Mouse (Mus musculus) urinary bladder, adult 2 months (tissue): ENCODE measurements around the gene Klb. TPM values are rescaled to one million over a fixed set of nuclear protein-coding genes. Genes with fewer than 3 reads are reported as not detected.
"Not testable (repeated sequence)": the region's sequence is repeated elsewhere in the genome, so short reads cannot be mapped to it uniquely, and the experiment has no call there.

Experiments used
- DNase-seq: peaks from one replicate; pipeline ENCODE4 v3.0.0; 2022; ENCODE audit warnings: low spot score
- polyA plus RNA-seq: library from polyadenylated mRNA; depleted of rRNA; stranded (reverse); fragments of >200 nt; gene quantifications from 2 replicates; pipeline ENCODE4 v1.2.3, GENCODE M21; 2012; rRNA removed

Klb gene
- polyA plus RNA-seq: 0.25 and 0.40 TPM in 2 replicates

DNA sequence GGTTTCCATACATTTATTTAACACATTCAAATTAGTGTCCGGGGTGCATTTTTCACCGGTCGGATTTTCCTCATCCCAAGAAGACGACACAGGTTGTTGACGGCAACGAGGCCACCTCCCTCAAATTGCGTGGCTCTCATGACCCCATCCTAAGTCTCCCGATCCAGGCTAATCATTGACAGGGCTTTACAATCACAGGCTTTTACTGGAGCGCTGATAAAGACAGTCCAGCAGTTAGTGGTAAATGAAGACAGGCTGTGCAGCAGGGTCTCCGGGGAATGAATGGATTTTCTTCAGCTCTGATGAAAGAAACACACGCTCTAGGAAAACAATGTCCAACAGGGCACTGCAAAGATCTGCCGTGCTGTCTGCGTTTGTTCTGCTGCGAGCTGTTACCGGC is at the start of gene Klb:
Gene Klb (plus strand): TSS at position 147 of the 400 bp plus-strand sequence.
- no peak for DNase-seq

DNA sequence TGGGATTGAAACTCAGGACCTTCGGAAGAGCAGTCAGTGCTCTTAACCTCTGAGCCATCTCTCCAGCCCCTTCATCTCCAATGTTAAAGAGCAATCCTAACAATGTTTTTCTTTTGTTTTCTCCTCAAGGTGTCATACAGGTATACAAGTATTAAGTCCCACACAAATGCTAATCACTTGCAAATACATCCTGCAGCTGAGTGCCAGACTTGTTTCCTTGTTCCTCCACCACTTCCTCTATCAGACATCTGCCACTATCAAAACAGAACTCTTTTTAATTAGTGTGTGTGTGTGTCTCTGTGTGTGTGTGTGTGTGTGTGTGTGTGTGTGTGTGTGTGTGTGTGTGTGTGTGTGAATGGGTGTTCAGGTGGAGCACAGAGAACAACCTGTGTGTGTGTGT is 48.5 kb upstream of the Klb start:
- not testable (repeated sequence) for DNase-seq

DNA sequence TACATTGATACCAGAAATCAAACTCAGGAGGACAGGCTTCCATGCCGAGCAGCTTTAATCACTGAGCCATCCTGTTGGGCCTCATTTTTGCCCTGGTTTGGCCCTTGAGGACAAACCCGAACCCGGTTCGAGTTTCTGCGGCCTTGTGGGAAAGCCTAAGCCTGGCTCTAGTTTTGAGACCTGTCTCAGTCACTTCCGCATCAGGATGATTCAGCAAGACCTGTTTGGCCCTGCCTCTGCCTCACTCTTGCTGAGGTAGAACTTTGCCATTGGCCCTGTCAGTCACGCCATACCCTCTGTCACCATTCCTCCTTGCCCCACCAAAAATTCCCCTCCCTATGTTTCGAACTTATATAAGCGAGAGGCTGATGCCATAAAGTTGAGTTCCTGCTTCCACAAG is 48.0 kb upstream of the Klb start:
- no peak for DNase-seq

DNA sequence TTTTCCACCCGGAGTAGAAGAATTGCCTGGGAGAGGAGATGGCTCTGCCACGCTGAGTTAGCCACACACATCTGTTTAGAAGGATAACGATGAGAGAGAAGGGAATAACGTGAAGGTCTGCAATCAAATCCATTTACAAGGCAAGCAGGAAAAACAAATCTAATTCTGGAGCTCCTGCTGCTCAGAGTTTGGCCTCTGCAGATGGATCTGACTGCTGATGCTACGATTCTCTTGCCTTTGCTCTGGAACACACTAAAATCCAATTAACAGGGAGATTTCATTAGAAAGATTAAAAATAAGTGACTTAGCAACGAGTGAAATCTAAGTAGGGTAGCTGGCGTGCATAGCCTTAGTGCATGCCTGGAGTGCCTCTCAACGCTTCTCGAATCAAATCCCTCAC is 42.6 kb upstream of the Klb start:
- no peak for DNase-seq

DNA sequence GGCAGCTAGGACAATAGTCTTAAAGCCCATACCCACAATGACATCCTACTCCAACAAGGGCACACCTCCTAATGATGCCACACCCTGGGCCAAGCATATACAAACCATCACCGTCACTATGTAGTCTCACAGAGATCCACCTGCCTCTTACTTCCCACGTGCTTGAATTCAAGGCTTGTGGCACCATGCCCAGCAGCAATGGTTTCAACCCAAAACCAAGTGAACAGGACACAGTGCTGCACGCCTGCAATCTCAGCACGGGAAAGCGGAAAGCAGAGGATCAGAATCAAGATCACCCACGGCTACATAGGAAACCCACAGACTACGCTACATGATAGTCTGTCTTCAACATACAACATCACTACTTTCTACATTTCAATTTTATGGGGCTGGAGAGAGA is 39.9 kb upstream of the Klb start:
- DNase-seq: no peak

DNA sequence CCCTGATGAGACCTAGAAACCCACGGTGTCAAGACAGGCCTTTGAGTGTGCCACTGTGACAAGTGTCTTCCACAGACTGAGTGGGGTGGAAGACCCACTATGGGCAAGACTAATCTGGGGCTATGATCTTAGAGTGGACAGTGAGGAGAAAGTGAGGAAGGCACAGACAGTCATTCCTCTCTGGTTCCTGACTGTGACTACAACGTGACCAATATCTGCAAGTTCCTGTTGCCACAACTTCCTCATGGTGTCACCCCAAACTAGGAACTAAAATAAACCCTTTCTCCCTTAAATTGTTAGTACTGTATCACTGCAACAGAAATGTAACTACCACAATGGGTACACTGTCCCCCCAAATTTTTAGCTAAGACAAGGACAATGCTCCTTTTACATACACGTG is 39.2 kb upstream of the Klb start:
- no peak for DNase-seq

DNA sequence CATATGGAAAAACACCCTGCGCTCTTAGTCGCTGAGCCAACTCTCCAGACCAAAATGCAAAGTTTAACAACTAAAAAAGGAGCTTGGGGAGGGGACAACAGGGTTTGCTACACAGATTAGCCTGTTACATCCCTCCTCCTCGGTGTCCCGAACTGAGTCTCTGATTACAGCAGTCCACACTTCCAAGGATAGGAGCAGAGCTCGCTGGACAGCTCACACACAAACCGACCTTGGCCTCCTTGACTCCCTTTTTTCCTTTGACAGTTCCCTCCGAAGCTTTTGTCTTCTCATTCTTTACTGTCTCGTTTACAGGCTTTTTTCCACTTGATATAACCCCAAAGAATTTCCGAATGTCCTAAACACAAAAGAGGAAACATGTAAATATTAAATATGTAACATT is 28.9 kb upstream of the Klb start:
- no peak for DNase-seq

DNA sequence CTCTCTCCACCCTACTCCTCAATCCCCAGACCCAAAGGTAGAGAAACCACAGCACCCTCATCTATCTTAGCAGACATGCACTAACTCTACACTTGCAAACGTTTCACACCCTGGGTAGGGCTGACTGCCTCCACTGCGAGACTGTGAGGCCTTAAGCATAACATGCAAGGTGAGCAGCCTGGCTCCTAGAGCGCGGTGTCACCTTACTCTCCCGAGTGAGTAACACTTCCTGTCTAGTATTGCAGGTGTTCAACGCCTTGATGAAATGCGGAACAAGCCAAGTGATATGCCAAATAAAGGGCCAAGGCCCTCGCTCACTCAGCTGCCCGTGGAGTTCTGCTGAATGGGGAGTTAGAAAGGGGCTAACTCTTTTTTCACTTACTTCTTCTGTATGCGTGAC is 25.9 kb upstream of the Klb start:
- no peak for DNase-seq

DNA sequence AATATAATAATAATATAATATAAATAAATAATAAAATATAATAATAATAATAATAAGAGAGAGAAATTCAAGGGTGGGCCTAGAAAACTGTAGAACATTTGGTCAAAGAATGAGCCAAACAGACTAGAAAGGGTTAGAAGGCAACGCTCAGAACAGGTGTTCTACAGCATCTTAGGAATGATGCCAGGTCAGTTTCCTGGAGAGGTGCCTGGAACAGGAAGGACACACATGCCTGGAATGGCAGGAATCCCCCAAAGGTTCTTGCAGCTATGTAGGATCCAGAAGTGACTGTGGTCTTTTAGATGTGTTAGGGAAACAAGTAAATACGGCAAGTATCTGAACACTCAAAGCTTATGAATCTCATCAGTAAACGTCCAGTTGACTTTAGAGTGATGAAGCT is 23.8 kb upstream of the Klb start:
- no peak for DNase-seq

DNA sequence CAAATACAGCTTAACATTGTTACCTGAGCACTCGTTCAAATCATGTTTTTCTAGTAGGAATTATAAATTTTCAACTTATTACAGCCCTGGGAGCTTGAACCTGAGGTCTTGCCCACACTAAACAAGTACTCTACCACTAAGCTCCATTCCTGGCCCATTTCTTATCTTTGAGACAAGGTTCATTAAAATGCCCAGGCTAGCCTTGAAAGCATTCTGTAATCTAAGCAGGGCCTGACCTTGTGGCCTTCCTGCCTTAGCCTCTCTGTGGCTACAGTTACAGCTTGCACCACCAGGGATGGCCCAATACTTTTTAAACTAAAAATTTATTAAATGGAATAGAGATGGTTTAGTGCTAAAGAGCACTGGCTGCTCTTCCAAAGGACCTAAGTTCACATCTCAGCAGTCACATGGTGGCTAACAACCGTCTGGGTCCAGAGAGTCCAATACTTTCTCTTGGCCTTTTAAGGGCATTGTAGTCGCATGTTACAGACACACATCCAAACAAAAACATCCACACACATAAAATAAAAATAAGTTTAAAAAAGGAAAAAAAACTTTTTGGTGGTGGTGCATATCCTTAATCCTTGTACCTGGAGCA is 23.3 kb upstream of the Klb start:
- DNase-seq: no peak

DNA sequence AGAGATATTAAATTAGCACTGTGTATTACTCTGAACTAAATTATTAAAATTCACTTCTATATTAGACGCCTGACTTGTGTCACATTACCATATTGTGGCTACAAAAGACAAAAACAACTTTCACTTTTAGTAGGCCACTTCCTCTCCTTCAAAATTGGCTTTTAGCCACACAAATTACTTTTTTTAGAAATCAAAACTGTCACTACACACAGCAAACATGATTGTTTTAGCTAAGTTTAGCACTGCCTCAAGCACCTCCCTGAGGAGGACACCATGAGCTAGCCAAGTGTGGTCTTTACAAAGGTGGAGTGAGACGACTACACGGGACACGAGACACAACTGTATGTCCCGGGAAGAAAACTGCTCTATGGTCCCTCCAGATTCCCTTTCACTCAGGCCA is 21.9 kb upstream of the Klb start:
- no peak for DNase-seq

DNA sequence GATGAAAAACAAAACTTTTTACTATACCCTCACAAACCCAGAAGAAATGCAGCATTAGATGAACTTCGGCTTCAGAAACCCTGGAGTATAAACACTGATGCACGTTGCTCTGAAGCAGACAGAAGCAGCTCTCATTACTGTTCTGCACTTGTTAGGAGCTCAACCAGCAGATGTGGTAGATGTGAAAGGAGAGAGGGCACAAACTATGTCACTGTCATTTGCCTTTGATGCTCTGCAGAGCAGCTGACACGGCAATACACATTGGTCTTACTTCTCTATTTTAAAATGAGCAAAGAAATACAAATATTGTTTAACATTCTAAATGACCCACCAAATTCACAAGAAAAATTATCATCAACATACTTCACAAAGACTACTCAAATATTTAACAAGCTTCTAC is 18.1 kb upstream of the Klb start:
- DNase-seq: no peak

DNA sequence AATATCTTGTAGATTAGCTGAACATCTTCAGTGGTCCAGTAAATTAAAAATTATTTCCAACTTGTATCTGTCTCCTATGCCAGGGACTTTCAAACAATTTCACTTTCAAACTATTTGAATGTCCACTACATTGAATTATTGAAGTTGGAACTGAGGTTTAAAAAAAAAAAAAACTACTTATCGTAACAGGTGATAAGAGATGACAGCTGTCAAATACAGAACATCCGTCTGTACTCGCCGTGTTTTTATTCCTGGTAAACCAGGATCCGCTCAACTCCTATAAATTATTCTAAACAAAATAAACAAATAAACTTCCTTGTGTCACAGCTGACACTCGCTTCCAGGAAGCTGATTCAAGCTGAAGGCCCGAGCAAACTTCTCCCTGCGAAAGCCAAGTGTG is 13.3 kb upstream of the Klb start:
- DNase-seq: no peak

DNA sequence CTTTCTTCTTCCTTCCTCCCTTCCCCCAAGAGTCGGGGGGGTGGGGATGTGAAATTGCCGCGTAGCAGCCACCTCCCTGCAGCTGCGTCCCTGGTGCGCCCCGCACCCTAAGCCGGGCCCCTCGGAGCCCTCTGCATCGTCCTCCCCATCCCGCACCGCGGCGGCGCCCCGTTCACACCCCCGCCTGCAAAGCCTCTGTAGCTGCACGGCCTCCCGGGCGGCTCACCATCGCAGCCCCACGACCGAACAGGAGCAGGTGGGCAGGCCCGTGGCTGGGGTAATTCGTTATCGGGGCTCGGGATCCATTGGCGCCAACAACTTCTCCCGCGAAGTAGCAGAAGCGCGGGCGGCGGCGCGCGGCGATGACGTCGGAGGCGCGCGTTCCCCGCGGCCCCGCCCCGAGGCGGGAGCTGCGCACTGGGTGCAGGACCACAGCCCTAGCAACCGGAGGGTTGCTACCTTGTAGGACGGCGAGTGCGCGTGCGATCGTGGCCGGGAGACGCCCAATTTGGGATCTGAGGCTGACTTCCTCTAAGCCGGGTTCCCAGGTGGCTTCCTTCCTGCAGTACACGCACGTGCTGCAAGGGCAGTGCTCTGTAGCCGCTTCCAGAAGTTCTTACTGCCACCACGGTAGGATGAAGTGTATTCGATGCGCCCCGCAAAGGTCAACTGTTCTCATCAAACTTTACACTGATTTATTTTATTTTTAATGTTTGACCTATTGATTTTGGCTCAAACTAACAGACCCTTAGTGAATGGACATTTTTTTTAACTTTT is 12.6 kb upstream of the Klb start, which contains the start of gene Rfc1:
Gene Rfc1 (minus strand): TSS at position 373 of the 777 bp plus-strand sequence.
- DNase-seq: peak; percentile 80

DNA sequence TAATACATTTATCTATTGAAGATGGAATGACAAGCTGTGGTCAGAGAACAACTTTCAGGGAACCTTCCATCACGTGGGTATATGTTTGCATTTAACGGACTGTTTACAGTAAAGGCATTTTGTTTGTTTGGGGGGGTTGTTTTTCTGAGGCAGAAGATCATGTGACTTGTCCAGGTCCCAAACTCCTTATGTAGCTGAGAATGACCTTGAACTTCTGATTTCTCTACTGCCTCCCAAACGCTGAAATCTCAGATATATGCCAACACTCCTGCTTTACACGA is 12.1 kb upstream of the Klb start:
- DNase-seq: no peak

DNA sequence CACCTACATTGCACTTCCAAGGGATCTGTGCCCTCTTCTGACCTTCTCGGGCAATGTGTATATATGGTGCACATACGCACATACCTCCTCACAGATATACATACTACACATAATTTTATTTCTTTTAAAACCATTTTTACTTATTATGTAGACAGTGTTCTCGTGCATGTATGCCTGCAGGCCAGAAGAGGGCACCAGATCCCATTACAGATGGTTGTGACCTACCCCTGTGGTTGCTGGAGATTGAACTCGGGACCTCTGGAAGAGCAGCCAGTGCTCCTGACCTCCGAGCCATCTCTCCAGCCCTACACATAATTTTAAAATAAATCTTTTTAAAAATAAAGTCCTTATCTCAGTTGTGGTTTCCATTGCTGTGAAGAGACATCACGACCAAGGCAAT is 9.7 kb upstream of the Klb start:
- DNase-seq: no peak

DNA sequence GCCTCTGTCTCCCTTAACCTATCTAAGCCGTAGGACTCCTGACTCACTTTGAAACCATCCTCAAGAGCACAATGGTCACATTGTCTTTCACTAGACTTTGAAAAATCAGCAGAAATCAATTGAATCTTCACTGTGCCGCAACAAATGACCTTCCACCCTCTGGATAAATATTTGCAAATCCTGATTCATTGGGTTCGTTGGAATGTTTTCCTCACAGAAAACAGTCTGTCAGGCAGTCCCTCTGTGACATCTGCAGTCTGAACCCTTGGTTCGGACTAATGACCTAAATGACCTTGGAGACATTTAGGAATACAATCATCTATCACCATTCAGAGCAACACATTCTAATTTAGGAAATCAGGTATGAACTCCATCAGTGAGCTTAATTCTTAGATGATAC is 7.9 kb upstream of the Klb start:
- DNase-seq: no peak

DNA sequence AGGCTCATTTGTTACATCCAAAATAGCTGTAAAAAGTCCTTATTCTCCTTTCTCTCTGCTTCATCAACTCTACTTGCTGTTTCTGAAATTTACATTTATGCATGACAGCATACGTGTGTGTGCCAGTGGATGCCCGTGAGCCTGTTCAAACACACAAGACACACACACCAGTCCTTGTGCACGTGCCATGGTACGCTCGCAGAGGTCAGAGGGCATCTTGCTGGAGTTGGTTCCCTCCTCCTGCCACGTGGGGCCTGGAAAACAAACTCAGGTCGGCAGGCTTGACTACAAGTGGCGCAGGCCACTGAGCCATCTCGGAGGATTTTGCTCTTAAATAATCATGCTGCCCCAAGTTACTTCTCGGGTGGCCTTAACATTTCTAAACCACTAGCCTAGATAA is 2.4 kb downstream of the Klb start:
- DNase-seq: no peak

DNA sequence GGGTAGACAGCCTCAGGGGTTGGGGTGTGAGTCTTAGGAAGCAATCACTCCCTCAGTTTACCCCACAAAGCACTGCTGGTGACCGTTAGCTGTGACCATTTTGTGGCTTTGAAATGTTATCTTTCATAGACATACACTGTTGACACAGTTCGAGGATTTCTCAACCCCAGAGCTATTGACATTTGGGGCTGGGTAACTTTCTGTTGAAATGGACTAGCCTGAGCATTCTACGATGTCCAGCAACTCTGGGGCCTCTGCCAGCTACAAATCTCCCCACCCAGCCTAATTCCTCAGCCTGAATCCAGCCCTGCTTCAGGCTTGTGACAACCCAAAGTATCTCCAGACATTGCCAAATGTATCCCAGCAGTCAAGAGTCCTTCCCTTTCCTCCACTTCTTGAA is 6.0 kb downstream of the Klb start:
- no peak for DNase-seq

DNA sequence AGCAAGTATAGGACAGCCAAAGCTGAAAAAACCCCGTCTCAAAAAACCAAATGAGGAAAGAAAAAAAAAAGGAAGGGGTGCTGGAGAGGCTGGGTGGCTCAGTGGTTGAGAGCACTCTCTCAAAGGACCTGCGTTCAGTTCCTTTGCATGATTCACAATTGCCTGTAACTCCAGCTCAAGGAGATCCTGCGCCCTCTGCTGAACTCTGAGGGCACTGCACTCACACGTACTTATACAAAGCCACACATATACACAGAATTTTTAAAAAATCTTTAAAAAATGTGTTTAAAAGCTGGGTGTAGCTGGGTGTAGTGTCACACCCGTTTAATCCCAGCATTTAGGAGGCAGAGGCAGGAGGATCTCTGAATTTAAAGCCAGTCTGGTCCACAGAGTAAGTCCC is 6.9 kb downstream of the Klb start:
- no peak for DNase-seq

DNA sequence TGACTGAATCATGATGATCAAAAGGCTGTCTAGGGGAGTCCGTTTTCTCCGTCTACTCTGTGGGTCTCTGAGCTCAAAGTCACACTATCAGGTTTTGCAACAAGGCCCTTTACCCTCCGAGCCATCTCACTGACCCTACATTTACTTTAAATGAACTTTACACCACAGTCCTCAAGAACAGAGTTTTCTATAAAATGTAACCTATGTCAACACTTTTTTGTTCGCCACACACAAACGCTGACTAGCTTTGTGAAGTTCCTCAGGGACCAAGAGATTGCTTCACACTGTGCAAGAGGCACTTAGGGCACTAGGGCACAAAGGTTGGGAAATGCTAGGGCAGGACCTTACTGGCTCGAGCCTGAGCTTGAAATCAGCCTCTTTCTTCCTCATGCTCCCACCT is 8.7 kb downstream of the Klb start:
- no peak for DNase-seq

DNA sequence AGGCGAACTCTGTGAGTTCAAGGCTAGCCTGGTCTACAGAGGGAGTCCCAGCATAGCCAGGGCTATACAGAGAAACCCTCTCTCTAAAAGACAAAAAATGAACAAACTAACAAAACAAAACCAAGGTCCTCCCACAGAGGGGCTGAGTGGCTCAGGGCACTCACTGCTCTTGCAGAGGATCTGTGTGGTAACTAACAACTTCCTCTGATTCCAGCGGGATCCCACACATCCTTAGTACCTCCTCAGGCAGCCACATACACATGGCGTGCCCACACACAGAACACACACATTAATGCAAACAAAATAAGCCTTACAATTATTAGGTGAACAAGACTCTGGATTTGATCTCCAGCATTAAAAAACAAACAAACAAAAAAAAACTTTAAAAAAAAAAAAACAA is 9.7 kb downstream of the Klb start:
- no peak for DNase-seq

DNA sequence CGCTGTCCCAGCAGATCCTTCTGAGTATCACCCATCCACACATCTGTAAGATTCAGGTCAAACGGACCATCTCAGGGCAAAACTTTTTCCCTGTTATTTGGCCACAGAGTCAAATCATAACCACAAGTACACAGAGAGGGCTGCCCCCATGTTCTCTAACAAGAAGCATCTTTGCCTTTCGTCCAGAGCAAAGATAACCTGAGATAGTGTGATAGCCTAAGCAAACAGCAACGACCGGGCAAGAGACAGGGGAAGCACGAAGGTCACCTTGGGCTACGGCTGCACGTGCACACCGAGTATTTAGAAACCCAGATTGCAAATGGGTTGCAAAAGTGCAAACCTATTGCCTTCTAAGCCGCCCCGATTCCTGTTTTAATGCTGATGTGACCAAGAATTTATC is 19.7 kb downstream of the Klb start:
- DNase-seq: no peak

DNA sequence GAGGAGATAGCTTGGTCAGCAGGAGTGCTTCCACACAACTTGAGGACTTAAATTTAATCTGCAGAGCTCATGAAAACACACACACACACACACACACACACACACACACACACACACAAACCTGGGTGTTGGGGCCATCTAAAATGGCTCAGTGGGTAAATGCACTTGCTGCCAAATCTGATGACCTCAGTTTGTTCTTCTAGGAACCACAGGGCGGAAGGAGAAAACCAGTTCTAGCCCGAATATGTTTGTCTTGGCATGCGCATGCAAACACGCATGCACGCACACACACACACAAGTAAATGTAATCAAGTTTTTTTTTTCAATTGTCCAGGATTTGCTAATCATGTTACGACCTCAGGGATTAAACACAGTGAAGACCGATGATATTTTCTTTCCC is 23.4 kb downstream of the Klb start:
- DNase-seq: no peak
